In the genomic region with DNA sequence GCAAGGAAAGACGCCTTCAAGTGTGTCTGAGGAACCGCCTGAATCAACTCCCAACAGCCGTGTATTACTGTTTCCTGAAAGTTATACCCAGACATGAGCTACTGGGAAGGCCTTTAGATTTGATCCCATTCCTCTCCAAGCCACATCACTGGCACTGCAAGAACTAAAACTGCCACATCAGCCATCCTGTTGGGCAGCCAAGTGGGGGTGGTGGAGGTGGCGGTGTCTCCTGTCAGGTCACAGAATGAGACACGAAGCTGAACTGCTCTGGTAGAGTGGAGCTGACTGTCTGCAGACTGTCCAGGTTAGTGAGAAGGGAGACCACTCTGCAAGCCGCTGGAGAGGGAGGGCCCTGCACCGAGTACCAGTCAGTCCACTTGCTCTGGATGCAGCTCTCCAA, we compare ENCODE assay signal across 27 mouse cellular contexts. TPM values are rescaled to one million over a fixed set of nuclear protein-coding genes. Genes with fewer than 3 reads are reported as not detected.
DNase-seq lines count a peak whose midpoint lies in the region; ATAC-seq lines count a peak whose summit lies in the region.
"Had no signal": no experiment of that assay in that cellular context is flagged by ENCODE, and none has a peak within 500 bp of the region (broad histone marks: within the 10 kb centered on the region; RNA-seq: fewer than 3 reads in every experiment).

No protein-coding gene starts in this region.

- 92% methylated on average over 7 of the region's 7 CpGs for WGBS in forebrain, embryonic 10.5 days
- 85% methylated on average over 7 of the region's 7 CpGs for WGBS in forebrain, embryonic 12.5 days
- WGBS in kidney, embryonic 15.5 days = 72% methylated on average over 7 of the region's 7 CpGs
- WGBS in liver, embryonic 12.5 days (ENCODE audit: insufficient replicate concordance) = 70% methylated on average over 7 of the region's 7 CpGs
- 90% methylated on average over 7 of the region's 7 CpGs for WGBS in midbrain, embryonic 10.5 days
- WGBS in midbrain, embryonic 14.5 days = 87% methylated on average over 7 of the region's 7 CpGs

- H3K9me3 ChIP-seq in forebrain, embryonic 10.5 days = no peaks in the 10 kb centered on the region; the same call in 1 of the 2 replicates
- H3K9me3 ChIP-seq in forebrain, embryonic 12.5 days = no peaks in the 10 kb centered on the region
- H3K9me3 ChIP-seq in kidney, embryonic 15.5 days (replicated peaks) = no peaks in the 10 kb centered on the region
- H3K9me3 ChIP-seq in liver, embryonic 12.5 days (replicated peaks) = no peaks in the 10 kb centered on the region
- no peaks in the 10 kb centered on the region for H3K9me3 ChIP-seq in midbrain, embryonic 10.5 days (replicated peaks)
- no peaks in the 10 kb centered on the region for H3K9me3 ChIP-seq in midbrain, embryonic 14.5 days (ENCODE audit: control insufficient read depth, low read length)
- H3K9me3 ChIP-seq: embryonic facial prominence, embryonic 15.5 days; G1E; heart, embryonic 12.5 days had no signal

- peaks cover 60% of the 10 kb centered on the region for H3K4me1 ChIP-seq in forebrain, embryonic 10.5 days
- peaks cover 25% of the 10 kb centered on the region for H3K4me1 ChIP-seq in forebrain, embryonic 12.5 days
- peaks cover 46% of the 10 kb centered on the region for H3K4me1 ChIP-seq in kidney, embryonic 15.5 days
- peaks cover 67% of the 10 kb centered on the region for H3K4me1 ChIP-seq in liver, embryonic 12.5 days
- peaks cover 67% of the 10 kb centered on the region for H3K4me1 ChIP-seq in midbrain, embryonic 10.5 days
- no peaks in the 10 kb centered on the region for H3K4me1 ChIP-seq in midbrain, embryonic 14.5 days (ENCODE audit: control insufficient read depth, insufficient read depth, low read length)

- DNase-seq in forebrain, embryonic 10.5 days (ENCODE audit: extremely low spot score, low spot score) = no peak
- no peak for DNase-seq in kidney, adult 11 months
- no peak for DNase-seq in liver
- no peak for DNase-seq in midbrain, embryonic 10.5 days (ENCODE audit: low spot score)
- DNase-seq in midbrain, embryonic 14.5 days = no peak
- DNase-seq: adrenal gland, postnatal 10 days; B cell, adult 2 months; cerebellum, adult 11 months; cerebellum, adult 8-10 months; cerebellum, postnatal 14 days; embryo, embryonic 11 days; gastrocnemius, postnatal 25 days; heart, postnatal 4 days had no signal

- peaks cover 58% of the 10 kb centered on the region for H3K36me3 ChIP-seq in forebrain, embryonic 10.5 days (replicated peaks)
- peaks cover 16% of the 10 kb centered on the region for H3K36me3 ChIP-seq in forebrain, embryonic 12.5 days (replicated peaks)
- peaks cover 32% of the 10 kb centered on the region for H3K36me3 ChIP-seq in kidney, embryonic 15.5 days
- peaks cover 59% of the 10 kb centered on the region for H3K36me3 ChIP-seq in liver, embryonic 12.5 days
- peaks cover 56% of the 10 kb centered on the region for H3K36me3 ChIP-seq in midbrain, embryonic 10.5 days
- H3K36me3 ChIP-seq in midbrain, embryonic 14.5 days (ENCODE audit: control insufficient read depth, insufficient read depth, low read length) = peaks cover 8% of the 10 kb centered on the region

- H3K27ac ChIP-seq in forebrain, embryonic 10.5 days = 0 out of 2 replicates have a peak overlapping the region, but pooled peaks have one; percentile 4
- H3K27ac ChIP-seq in forebrain, embryonic 12.5 days = no peak overlapping the region
- H3K27ac ChIP-seq in kidney, embryonic 15.5 days = peak overlapping the region; percentile 20; the same call in 1 of the 2 replicates
- H3K27ac ChIP-seq in liver, embryonic 12.5 days = peak overlapping the region; percentile 24; the same call in 1 of the 2 replicates
- H3K27ac ChIP-seq in midbrain, embryonic 10.5 days (replicated peaks) = 0 out of 2 replicates have a peak overlapping the region, but pooled peaks have one; percentile 0
- no peak overlapping the region for H3K27ac ChIP-seq in midbrain, embryonic 14.5 days (replicated peaks; ENCODE audit: low read depth, low read length)
- H3K27ac ChIP-seq: embryonic facial prominence, embryonic 15.5 days; hindbrain, embryonic 14.5 days had no signal

- H3K4me2 ChIP-seq in forebrain, embryonic 12.5 days = no peak overlapping the region
- H3K4me2 ChIP-seq in kidney, embryonic 15.5 days = no peak overlapping the region
- no peak overlapping the region for H3K4me2 ChIP-seq in liver, embryonic 12.5 days
- H3K4me2 ChIP-seq in midbrain, embryonic 14.5 days (ENCODE audit: low read length) = no peak overlapping the region
- H3K4me2 ChIP-seq: embryonic facial prominence, embryonic 15.5 days; heart, embryonic 12.5 days; hindbrain, embryonic 14.5 days had no signal

- no peaks in the 10 kb centered on the region for H3K27me3 ChIP-seq in forebrain, embryonic 10.5 days (ENCODE audit: poor library complexity, severe bottlenecking)
- no peaks in the 10 kb centered on the region for H3K27me3 ChIP-seq in forebrain, embryonic 12.5 days
- no peaks in the 10 kb centered on the region for H3K27me3 ChIP-seq in kidney, embryonic 15.5 days
- no peaks in the 10 kb centered on the region for H3K27me3 ChIP-seq in liver, embryonic 12.5 days (replicated peaks)
- H3K27me3 ChIP-seq in midbrain, embryonic 10.5 days (ENCODE audit: low read depth, poor library complexity, severe bottlenecking) = no peaks in the 10 kb centered on the region
- H3K27me3 ChIP-seq in midbrain, embryonic 14.5 days (ENCODE audit: control insufficient read depth, insufficient read depth, low read length) = no peaks in the 10 kb centered on the region
- H3K27me3 ChIP-seq: embryonic facial prominence, embryonic 15.5 days; heart, embryonic 12.5 days had no signal

- H3K4me3 ChIP-seq in forebrain, embryonic 10.5 days = no peak overlapping the region
- H3K4me3 ChIP-seq in forebrain, embryonic 12.5 days (replicated peaks) = no peak overlapping the region
- H3K4me3 ChIP-seq in kidney, embryonic 15.5 days (replicated peaks) = no peak overlapping the region
- no peak overlapping the region for H3K4me3 ChIP-seq in liver, embryonic 12.5 days
- no peak overlapping the region for H3K4me3 ChIP-seq in midbrain, embryonic 10.5 days
- H3K4me3 ChIP-seq in midbrain, embryonic 14.5 days (replicated peaks; ENCODE audit: low read depth, low read length) = no peak overlapping the region
- H3K4me3 ChIP-seq: embryonic facial prominence, embryonic 15.5 days; erythroblast, embryonic 14.5 days; heart, embryonic 12.5 days had no signal

- H3K9ac ChIP-seq in forebrain, embryonic 12.5 days = no peak overlapping the region
- no peak overlapping the region for H3K9ac ChIP-seq in kidney, embryonic 15.5 days
- no peak overlapping the region for H3K9ac ChIP-seq in liver, embryonic 12.5 days
- H3K9ac ChIP-seq in midbrain, embryonic 14.5 days (replicated peaks; ENCODE audit: low read length) = no peak overlapping the region
- H3K9ac ChIP-seq: embryonic facial prominence, embryonic 15.5 days; heart, embryonic 12.5 days; hindbrain, embryonic 14.5 days had no signal

- ATAC-seq in forebrain, embryonic 12.5 days (ENCODE audit: low FRiP score) = no peak
- ATAC-seq in kidney, embryonic 15.5 days (replicated peaks; ENCODE audit: low FRiP score) = no peak
- ATAC-seq in liver, embryonic 12.5 days = no peak
- no peak for ATAC-seq in midbrain, embryonic 14.5 days (ENCODE audit: low FRiP score, low TSS enrichment)
- ATAC-seq: CD4-positive, CD25-positive, alpha-beta regulatory T cell, adult 4 months; forebrain, embryonic 16.5 days had no signal

RNA-seq across cellular contexts. Expression of gene Szrd1, which starts 16.9 kb away (rescaled TPM):
- 38.2 and 45.2 TPM in 2 replicates for polyA plus RNA-seq in forebrain, embryonic 10.5 days (2016; fragmentation: Nextera tagmentation; extraction: Ambion mirVana)
- polyA plus RNA-seq in forebrain, embryonic 12.5 days (2016; fragmentation: Nextera tagmentation; extraction: Ambion mirVana) = 32.2 and 36.4 TPM in 2 replicates
- polyA plus RNA-seq in kidney, embryonic 15.5 days (2015; fragmentation: Nextera tagmentation; extraction: Ambion mirVana) = 49.6 and 50.4 TPM in 2 replicates
- 21.3 and 22.1 TPM in 2 replicates for polyA plus RNA-seq in liver, embryonic 12.5 days (2016; fragmentation: Nextera tagmentation; extraction: Ambion mirVana)
- polyA plus RNA-seq in midbrain, embryonic 10.5 days (2016; fragmentation: Nextera tagmentation; extraction: Ambion mirVana) = 35.2 and 36.3 TPM in 2 replicates
- polyA plus RNA-seq in midbrain, embryonic 14.5 days (2014; fragmentation: Nextera tagmentation; extraction: Ambion mirVana) = 17.1 and 38.5 TPM in 2 replicates

RNA-seq across cellular contexts. Expression of gene Fbxo42, which starts 25.1 kb away (rescaled TPM):
- polyA plus RNA-seq in forebrain, embryonic 10.5 days (2016; fragmentation: Nextera tagmentation; extraction: Ambion mirVana) = 27.0 and 29.6 TPM in 2 replicates
- 24.7 and 26.9 TPM in 2 replicates for polyA plus RNA-seq in forebrain, embryonic 12.5 days (2016; fragmentation: Nextera tagmentation; extraction: Ambion mirVana)
- 22.4 and 23.0 TPM in 2 replicates for polyA plus RNA-seq in kidney, embryonic 15.5 days (2015; fragmentation: Nextera tagmentation; extraction: Ambion mirVana)
- 21.6 and 26.0 TPM in 2 replicates for polyA plus RNA-seq in liver, embryonic 12.5 days (2016; fragmentation: Nextera tagmentation; extraction: Ambion mirVana)
- polyA plus RNA-seq in midbrain, embryonic 10.5 days (2016; fragmentation: Nextera tagmentation; extraction: Ambion mirVana) = 24.2 and 25.3 TPM in 2 replicates
- 28.6 and 31.9 TPM in 2 replicates for polyA plus RNA-seq in midbrain, embryonic 14.5 days (2014; fragmentation: Nextera tagmentation; extraction: Ambion mirVana)

RNA-seq across cellular contexts. Expression of gene Spata21, which starts 34.5 kb away (rescaled TPM):
- polyA plus RNA-seq in forebrain, embryonic 10.5 days (2016; fragmentation: Nextera tagmentation; extraction: Ambion mirVana) = 0.15 and 0.17 TPM in 2 replicates
- polyA plus RNA-seq in forebrain, embryonic 12.5 days (2016; fragmentation: Nextera tagmentation; extraction: Ambion mirVana) = 0.26 TPM in 1 of 2 replicates, not detected in the other
- 0.50 and 0.64 TPM in 2 replicates for polyA plus RNA-seq in kidney, embryonic 15.5 days (2015; fragmentation: Nextera tagmentation; extraction: Ambion mirVana)
- 0.05 TPM in 1 of 2 replicates, not detected in the other for polyA plus RNA-seq in liver, embryonic 12.5 days (2016; fragmentation: Nextera tagmentation; extraction: Ambion mirVana)
- 0.05 and 0.20 TPM in 2 replicates for polyA plus RNA-seq in midbrain, embryonic 10.5 days (2016; fragmentation: Nextera tagmentation; extraction: Ambion mirVana)
- polyA plus RNA-seq in midbrain, embryonic 14.5 days (2014; fragmentation: Nextera tagmentation; extraction: Ambion mirVana) = 0.24 TPM in 1 of 2 replicates, not detected in the other
- polyA plus RNA-seq: brain, embryonic 14.5 days; embryonic facial prominence, embryonic 11.5 days; erythroblast, embryonic 14.5 days; forebrain, embryonic 11.5 days; G1E; heart, embryonic 12.5 days; heart, postnatal 0 days had no signal

RNA-seq across cellular contexts. Expression of gene Necap2, which starts 44.5 kb away (rescaled TPM):
- 54.1 and 54.7 TPM in 2 replicates for polyA plus RNA-seq in forebrain, embryonic 10.5 days (2016; fragmentation: Nextera tagmentation; extraction: Ambion mirVana)
- 52.7 and 56.8 TPM in 2 replicates for polyA plus RNA-seq in forebrain, embryonic 12.5 days (2016; fragmentation: Nextera tagmentation; extraction: Ambion mirVana)
- 80.0 and 89.4 TPM in 2 replicates for polyA plus RNA-seq in kidney, embryonic 15.5 days (2015; fragmentation: Nextera tagmentation; extraction: Ambion mirVana)
- 136 and 143 TPM in 2 replicates for polyA plus RNA-seq in liver, embryonic 12.5 days (2016; fragmentation: Nextera tagmentation; extraction: Ambion mirVana)
- 54.8 TPM in 2 replicates for polyA plus RNA-seq in midbrain, embryonic 10.5 days (2016; fragmentation: Nextera tagmentation; extraction: Ambion mirVana)
- 38.4 and 43.3 TPM in 2 replicates for polyA plus RNA-seq in midbrain, embryonic 14.5 days (2014; fragmentation: Nextera tagmentation; extraction: Ambion mirVana)

Comparison
In these comparisons a context has a peak if more than half of its experiments do, and no peak if none do; other contexts are left out.
1. H3K27ac ChIP-seq: peak in forebrain, embryonic 10.5 days (single experiment), kidney, embryonic 15.5 days (single experiment), liver, embryonic 12.5 days (single experiment) and midbrain, embryonic 10.5 days (single experiment); none in forebrain, embryonic 12.5 days (single experiment) and midbrain, embryonic 14.5 days (single experiment).